Comparison of ENCODE assay signal across 8 mouse cellular contexts in the genomic region with DNA sequence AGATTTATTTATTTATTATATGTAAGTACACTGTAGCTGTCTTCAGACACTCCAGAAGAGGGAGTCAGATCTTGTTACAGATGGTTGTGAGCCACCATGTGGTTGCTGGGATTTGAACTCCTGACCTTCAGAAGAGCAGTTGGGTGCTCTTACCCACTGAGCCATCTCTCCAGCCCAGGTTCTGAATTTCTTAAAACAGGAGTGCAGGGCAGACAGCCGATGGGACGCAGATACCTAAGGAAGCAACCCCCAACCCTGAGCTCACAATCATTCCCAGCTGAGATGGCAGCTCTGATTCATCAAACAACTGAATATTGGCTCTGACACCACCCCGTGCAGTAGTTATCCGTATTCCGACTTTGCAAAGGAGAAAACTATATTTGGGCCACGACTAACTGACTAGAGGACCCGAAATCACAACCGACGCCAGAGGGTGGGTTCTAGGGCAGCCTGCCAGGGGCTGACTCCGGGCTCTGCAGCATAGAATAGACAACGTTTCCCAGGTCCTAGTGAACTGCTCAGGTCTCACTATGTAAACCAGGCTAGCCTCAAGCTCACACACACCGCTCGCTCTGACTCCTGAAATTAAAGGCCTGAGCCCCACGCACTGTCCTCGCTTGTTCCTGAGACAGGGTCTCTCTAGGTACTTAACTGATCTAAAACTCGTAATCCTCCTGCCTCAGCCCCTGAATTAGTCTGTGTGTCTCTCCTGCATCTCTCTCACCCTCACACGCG. TPM values are rescaled to one million over a fixed set of nuclear protein-coding genes. Genes with fewer than 3 reads are reported as not detected.
DNase-seq lines count a peak whose midpoint lies in the region; ATAC-seq and TF ChIP-seq lines count a peak whose summit lies in the region.

No protein-coding gene starts in this region.

- H3K27ac ChIP-seq in bone marrow macrophage, adult 2 months (ENCODE audit: insufficient read depth, low read depth, low read length), result no peak overlapping the region
- peak overlapping the region; percentile 85; the same call in 1 of the 2 replicates for H3K27ac ChIP-seq in hindbrain, embryonic 12.5 days
- peak overlapping the region; percentile 81; the same call in 1 of the 2 replicates for H3K27ac ChIP-seq in midbrain, embryonic 16.5 days (ENCODE audit: low read length)

- H3K9ac ChIP-seq in hindbrain, embryonic 12.5 days, result peak overlapping the region; percentile 70; the same call in 1 of the 2 replicates
- H3K9ac ChIP-seq in midbrain, embryonic 16.5 days (ENCODE audit: low read depth, low read length), result peak overlapping the region; percentile 67; the same call in 1 of the 2 replicates

- peak overlapping the region; percentile 61 for H3K4me3 ChIP-seq in bone marrow macrophage, adult 2 months (ENCODE audit: insufficient read depth, low read length)
- peak overlapping the region; percentile 62 for H3K4me3 ChIP-seq in hindbrain, embryonic 12.5 days
- peak overlapping the region; percentile 72 for H3K4me3 ChIP-seq in midbrain, embryonic 16.5 days (ENCODE audit: low read depth, low read length)

- peaks cover 8% of the 10 kb centered on the region; the same call in 1 of the 2 replicates for H3K36me3 ChIP-seq in hindbrain, embryonic 12.5 days
- no peaks in the 10 kb centered on the region for H3K36me3 ChIP-seq in midbrain, embryonic 16.5 days (ENCODE audit: control insufficient read depth, insufficient read depth, low read length)

- peaks cover 4% of the 10 kb centered on the region for H3K4me1 ChIP-seq in bone marrow macrophage, adult 2 months (ENCODE audit: control insufficient read depth, insufficient read depth, low read length)
- H3K4me1 ChIP-seq in hindbrain, embryonic 12.5 days, result peaks cover 9% of the 10 kb centered on the region
- H3K4me1 ChIP-seq in midbrain, embryonic 16.5 days (ENCODE audit: control insufficient read depth, insufficient read depth, low read length), result peaks cover 6% of the 10 kb centered on the region

- DNase-seq in kidney, postnatal 10 days, result peak; percentile 38
- no peak for DNase-seq in kidney, postnatal 25 days
- DNase-seq in adrenal gland, postnatal 4 days (ENCODE audit: low spot score in 2 of 2), result no peak
- DNase-seq in right cerebral cortex, postnatal 36 days (ENCODE audit: low spot score in 2 of 2), result no peak
- no peak for DNase-seq in spleen, postnatal 10 days (ENCODE audit: low spot score in 2 of 2)

- no peak for TF ChIP-seq CTCF in bone marrow macrophage, adult 2 months (IDR thresholded peaks at IDR 0.05; ENCODE audit: low read depth, low read length)

- 65% methylated on average over 18 of the region's 18 CpGs for WGBS in hindbrain, embryonic 12.5 days
- 70% methylated on average over 18 of the region's 18 CpGs for WGBS in midbrain, embryonic 16.5 days

- H3K27me3 ChIP-seq in hindbrain, embryonic 12.5 days, result no peaks in the 10 kb centered on the region
- H3K27me3 ChIP-seq in midbrain, embryonic 16.5 days (ENCODE audit: control insufficient read depth, insufficient read depth, low read depth, low read length), result no peaks in the 10 kb centered on the region

- no peak for TF ChIP-seq POLR2A in bone marrow macrophage, adult 2 months (IDR thresholded peaks at IDR 0.05; ENCODE audit: borderline replicate concordance, low read depth, low read length)

- H3K9me3 ChIP-seq in hindbrain, embryonic 12.5 days (replicated peaks), result no peaks in the 10 kb centered on the region
- H3K9me3 ChIP-seq in midbrain, embryonic 16.5 days (replicated peaks; ENCODE audit: control insufficient read depth, low read length, poor library complexity, severe bottlenecking), result no peaks in the 10 kb centered on the region

- no peak for ATAC-seq in hindbrain, embryonic 12.5 days (ENCODE audit: low FRiP score)
- 0 out of 2 replicates have a peak, but pooled peaks have one; percentile 16 for ATAC-seq in midbrain, embryonic 16.5 days

- H3K4me2 ChIP-seq in hindbrain, embryonic 12.5 days (replicated peaks), result peak overlapping the region; percentile 61
- peak overlapping the region; percentile 65 for H3K4me2 ChIP-seq in midbrain, embryonic 16.5 days (ENCODE audit: low read length)

RNA-seq across cellular contexts. Expression of gene Cenps, which starts 1.1 kb away (rescaled TPM):
- 7.2 and 7.3 TPM in 2 replicates for polyA plus RNA-seq in bone marrow macrophage, adult 2 months (2012; ENCODE audit: insufficient read depth, insufficient read length, missing spikeins)
- polyA plus RNA-seq in hindbrain, embryonic 12.5 days (2016; fragmentation: Nextera tagmentation; extraction: Ambion mirVana), result 32.4 and 32.9 TPM in 2 replicates
- 17.7 and 18.9 TPM in 2 replicates for polyA plus RNA-seq in midbrain, embryonic 16.5 days (2015; fragmentation: Nextera tagmentation; extraction: Ambion mirVana)
- 10 to 100 TPM; 17.1 to 19.3 TPM for total RNA-seq in adrenal gland, postnatal 4 days (2021)

RNA-seq across cellular contexts. Expression of gene Cort, which starts 9.7 kb away (rescaled TPM):
- polyA plus RNA-seq in bone marrow macrophage, adult 2 months (2012; ENCODE audit: insufficient read depth, insufficient read length, missing spikeins), result not detected in 2 replicates
- 0.34 and 0.36 TPM in 2 replicates for polyA plus RNA-seq in hindbrain, embryonic 12.5 days (2016; fragmentation: Nextera tagmentation; extraction: Ambion mirVana)
- polyA plus RNA-seq in midbrain, embryonic 16.5 days (2015; fragmentation: Nextera tagmentation; extraction: Ambion mirVana), result 0.45 and 0.77 TPM in 2 replicates
- total RNA-seq in adrenal gland, postnatal 4 days (2021), result 1 to 10 TPM; 2.4 to 3.1 TPM

RNA-seq across cellular contexts. Expression of gene Pgd, which starts 30.3 kb away (rescaled TPM):
- polyA plus RNA-seq in bone marrow macrophage, adult 2 months (2012; ENCODE audit: insufficient read depth, insufficient read length, missing spikeins), result 365 and 378 TPM in 2 replicates
- 116 and 123 TPM in 2 replicates for polyA plus RNA-seq in hindbrain, embryonic 12.5 days (2016; fragmentation: Nextera tagmentation; extraction: Ambion mirVana)
- polyA plus RNA-seq in midbrain, embryonic 16.5 days (2015; fragmentation: Nextera tagmentation; extraction: Ambion mirVana), result 110 and 114 TPM in 2 replicates
- 100 to 1,000 TPM; 191 to 193 TPM for total RNA-seq in adrenal gland, postnatal 4 days (2021)

RNA-seq across cellular contexts. Expression of gene Dffa, which starts 32.3 kb away (rescaled TPM):
- polyA plus RNA-seq in bone marrow macrophage, adult 2 months (2012; ENCODE audit: insufficient read depth, insufficient read length, missing spikeins), result 18.5 and 20.8 TPM in 2 replicates
- polyA plus RNA-seq in hindbrain, embryonic 12.5 days (2016; fragmentation: Nextera tagmentation; extraction: Ambion mirVana), result 30.2 and 30.6 TPM in 2 replicates
- polyA plus RNA-seq in midbrain, embryonic 16.5 days (2015; fragmentation: Nextera tagmentation; extraction: Ambion mirVana), result 22.8 and 23.3 TPM in 2 replicates
- total RNA-seq in adrenal gland, postnatal 4 days (2021), result 10 to 100 TPM; 24.4 to 24.9 TPM

RNA-seq across cellular contexts. Expression of gene Pex14, which starts 36.6 kb away (rescaled TPM):
- 19.6 and 19.7 TPM in 2 replicates for polyA plus RNA-seq in bone marrow macrophage, adult 2 months (2012; ENCODE audit: insufficient read depth, insufficient read length, missing spikeins)
- 49.4 and 55.5 TPM in 2 replicates for polyA plus RNA-seq in hindbrain, embryonic 12.5 days (2016; fragmentation: Nextera tagmentation; extraction: Ambion mirVana)
- polyA plus RNA-seq in midbrain, embryonic 16.5 days (2015; fragmentation: Nextera tagmentation; extraction: Ambion mirVana), result 57.0 and 58.7 TPM in 2 replicates
- 10 to 100 TPM; 63.0 to 67.3 TPM for total RNA-seq in adrenal gland, postnatal 4 days (2021)
